Mouse (Mus musculus) gastrocnemius, postnatal 4 days (tissue): ENCODE data around the gene Gpc1. TPM values are rescaled to one million over a fixed set of nuclear protein-coding genes. Genes with fewer than 3 reads are reported as not detected.

ENCODE experiments used
- DNase-seq, 2 experiments: peaks; one replicate each; pipeline ENCODE4 v3.0.0; 2021 to 2022; ENCODE audit warnings: low spot score in 2 of 2, mixed read lengths in 2 of 2
- long read RNA-seq, 2 experiments: library from polyadenylated mRNA; stranded (forward); transcript quantifications; one replicate each; pipeline ENCODE4 v2.0.0; 2021
- total RNA-seq, 2 experiments: library from RNA; stranded (reverse); gene quantifications; 2 replicates each; pipeline ENCODE4 v1.2.3; 2021

Gene Gpc1
- 100 to 1,000 TPM; 238 to 250 TPM for total RNA-seq
- long read RNA-seq, experiment 1, full-length matches to known transcripts = 493 of 609 reads
- long read RNA-seq, experiment 1, partial matches to known transcripts = 97 of 609 reads
- long read RNA-seq, experiment 1, other reads (novel, unspliced or antisense) = 19 of 609 reads
- long read RNA-seq, experiment 2, full-length matches to known transcripts = 677 of 796 reads
- long read RNA-seq, experiment 2, partial matches to known transcripts = 99 of 796 reads
- long read RNA-seq, experiment 2, other reads (novel, unspliced or antisense) = 20 of 796 reads

GRCm38 (mm10) chr1:92831188-92832001, at the start of gene Gpc1:
Gene Gpc1 (plus strand): TSS chr1:92831645.
- peak; percentile 50 to 73 for DNase-seq

GRCm38 (mm10) chr1:92781862-92782261, 49.6 kb upstream of the Gpc1 start:
- DNase-seq = no peak

GRCm38 (mm10) chr1:92782587-92782986, 48.9 kb upstream of the Gpc1 start:
- no peak for DNase-seq

- peak; percentile 41 to 71 for DNase-seq
These were observed 44.2 kb upstream of the Gpc1 start for GRCm38 (mm10) chr1:92787221-92787620.

- no peak for DNase-seq
These were observed 43.4 kb upstream of the Gpc1 start for GRCm38 (mm10) chr1:92788049-92788448.

DNA sequence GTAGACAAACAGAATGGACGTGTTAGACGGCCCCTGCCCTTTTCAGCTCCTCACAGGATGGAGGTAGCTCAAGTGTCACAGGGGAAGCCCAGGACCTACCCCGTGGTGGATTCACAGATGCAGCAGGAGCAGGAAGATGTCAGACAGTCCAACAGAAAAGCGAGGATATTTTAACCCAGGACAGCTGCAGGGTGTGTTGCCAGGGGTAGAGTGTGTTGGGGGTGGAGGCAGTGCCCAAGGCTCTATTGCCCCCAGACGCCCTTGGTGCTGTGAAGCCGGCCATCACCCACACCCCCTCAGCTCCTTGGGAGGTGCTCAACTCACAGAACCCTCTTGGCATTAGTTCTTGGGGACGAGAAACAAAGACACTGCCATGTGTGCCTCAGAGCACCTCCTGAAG, 40.8 kb upstream of the Gpc1 start:
- no peak for DNase-seq

DNA sequence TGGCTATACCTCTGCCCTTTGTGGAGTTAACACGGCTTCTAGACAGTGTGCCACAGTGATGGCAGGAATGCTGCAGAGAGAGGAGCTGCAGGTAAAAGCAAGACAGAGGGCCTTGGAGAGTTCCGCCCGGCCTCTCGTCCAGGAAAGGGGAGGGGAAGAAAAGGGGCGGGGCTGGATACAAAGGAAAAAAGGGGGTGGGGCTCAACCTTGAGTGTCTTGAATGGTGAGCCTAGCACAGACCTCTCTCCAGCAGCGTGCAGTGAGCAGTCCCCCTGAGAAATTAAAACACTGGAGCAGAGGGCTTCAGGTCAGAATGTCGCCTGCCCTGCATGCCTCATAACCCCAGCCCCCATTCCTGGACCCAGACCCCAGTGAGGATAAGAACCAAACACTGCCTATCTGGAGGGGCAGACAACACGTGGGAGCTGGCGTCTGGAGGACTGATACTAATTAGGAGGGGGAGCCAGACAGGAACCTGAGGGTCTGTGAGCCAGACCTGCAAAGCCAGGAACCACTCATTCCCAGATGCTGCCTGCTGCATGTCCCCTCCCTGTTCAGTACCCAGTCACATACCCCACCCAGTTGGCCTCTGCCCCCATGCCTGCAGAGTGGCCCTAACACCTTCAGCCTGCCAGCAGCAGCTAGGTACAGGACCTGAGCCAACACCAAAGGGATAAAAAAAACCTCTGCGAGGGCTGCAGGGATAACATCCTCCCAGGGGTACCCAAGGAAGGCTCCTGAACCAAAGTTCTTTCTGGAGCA, 40.2 kb upstream of the Gpc1 start:
- no peak for DNase-seq

GRCm38 (mm10) chr1:92793781-92794180, 37.7 kb upstream of the Gpc1 start:
- DNase-seq = no peak

DNA sequence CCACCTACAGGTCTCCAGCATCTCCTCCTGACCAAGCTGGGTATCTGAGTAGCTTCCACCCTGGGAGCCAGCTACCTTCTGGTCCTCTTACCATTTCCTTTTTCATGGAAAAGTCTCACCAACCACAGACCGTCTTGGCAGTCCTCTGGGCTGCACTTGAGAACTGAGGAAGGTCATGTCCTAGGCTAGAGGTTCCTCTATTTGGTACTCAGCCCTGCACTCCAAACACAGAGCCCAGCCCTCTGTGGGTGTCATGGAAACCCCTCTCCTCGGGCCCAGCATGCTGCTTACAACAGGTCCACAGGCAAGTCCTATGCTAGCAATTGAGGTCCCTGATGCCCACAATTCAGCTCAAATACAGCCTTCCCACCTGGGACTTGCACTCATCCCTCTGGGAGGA, 33.0 kb upstream of the Gpc1 start:
- no peak for DNase-seq

DNA sequence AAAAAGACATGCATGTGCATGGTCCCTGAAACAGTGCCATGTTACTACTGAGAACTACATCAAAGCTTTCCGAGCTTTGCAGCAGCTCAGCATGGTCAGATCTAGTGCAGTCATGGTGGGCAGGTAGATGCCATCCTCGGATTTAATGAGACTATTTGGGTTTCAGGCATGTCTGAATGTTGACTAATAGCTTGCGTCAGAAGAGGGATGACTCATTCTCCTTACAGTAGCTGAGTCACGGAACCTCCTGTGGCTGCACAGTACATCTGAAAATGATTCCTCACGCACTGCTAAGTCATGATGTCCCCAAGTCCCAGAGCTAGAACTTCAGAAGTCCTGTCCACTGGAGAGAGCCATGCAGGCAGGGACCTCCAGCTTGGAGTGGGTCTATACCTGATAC, 31.8 kb upstream of the Gpc1 start:
- no peak for DNase-seq

GRCm38 (mm10) chr1:92802362-92802761, 29.1 kb upstream of the Gpc1 start:
- no peak for DNase-seq

- no peak for DNase-seq
These were observed 28.1 kb upstream of the Gpc1 start for GRCm38 (mm10) chr1:92803376-92803775.

DNA sequence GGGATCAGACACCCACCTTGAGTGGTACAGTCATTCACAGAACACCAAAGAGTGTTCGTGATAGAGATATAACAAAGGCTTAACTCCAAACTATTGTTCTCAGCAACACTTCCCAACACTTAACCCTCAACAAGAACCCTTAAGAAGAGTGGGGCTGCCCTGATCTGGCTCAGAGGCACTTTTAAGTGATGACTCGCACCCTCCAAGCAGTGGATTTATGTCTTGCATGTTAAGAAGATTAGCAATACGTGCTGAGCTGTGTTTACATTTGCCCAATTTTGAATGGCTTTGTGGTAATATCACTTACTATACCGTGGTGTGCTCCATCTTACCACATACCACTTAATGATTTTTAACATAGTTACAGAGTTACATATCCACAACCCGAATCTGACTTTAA, 26.3 kb upstream of the Gpc1 start:
- DNase-seq = no peak

DNA sequence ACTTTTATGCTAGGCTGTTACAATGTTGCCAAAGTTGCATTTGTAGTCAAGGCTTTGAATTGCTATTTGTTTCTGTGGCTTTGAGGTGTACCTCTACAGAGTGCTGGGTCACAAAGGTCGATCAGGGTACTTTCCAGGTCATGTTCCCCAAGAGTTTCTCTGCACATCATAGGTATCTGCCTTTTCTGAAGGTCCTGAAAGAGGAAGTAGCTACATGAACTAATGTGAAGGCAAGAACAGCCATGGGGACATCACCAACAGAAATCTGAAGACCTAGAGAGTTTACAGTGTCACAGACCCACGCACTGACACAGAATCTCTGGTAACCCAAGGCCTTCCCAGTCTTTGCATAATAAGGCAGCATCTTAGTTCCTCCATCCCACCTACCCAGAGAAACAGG, 25.6 kb upstream of the Gpc1 start:
- DNase-seq = no peak

DNA sequence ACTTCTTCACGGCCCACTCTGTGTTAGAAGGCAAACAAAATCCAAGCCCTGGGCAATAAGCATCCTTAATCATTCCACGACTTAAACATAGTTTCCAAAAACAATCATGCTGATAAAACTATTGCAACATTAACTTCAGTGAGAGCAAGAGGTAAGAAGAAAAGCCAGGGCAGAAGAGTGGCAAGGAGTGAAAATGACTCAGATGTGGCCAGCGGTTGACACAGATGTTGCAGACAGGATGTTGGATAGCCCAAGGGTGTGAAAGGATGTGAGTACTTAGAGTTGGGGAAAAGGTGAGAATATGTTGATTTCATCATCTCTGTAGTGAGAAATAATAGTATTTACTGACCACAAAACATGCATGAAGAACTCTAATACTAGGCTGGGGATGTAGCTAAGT, 24.7 kb upstream of the Gpc1 start:
- no peak for DNase-seq

GRCm38 (mm10) chr1:92809621-92810020, 21.8 kb upstream of the Gpc1 start:
- no peak for DNase-seq

DNA sequence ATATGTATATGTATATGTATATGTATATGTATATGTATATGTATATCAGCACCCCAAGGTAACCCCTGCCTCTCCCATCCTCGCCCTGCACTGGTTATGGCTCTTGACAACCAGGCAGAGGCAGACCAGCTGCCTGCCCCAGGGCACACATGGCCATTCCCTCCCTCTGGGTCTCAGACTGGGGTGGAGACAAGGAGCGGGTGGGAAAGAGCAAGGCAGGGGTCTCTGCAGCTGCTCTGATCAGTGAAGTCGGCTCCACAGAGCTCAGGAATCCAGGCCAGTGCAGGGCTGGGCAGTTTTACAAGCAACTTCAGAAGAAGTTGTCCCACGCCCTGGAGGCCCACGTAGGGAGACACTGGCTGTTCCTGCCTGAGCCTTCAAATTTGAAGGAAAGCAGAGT, 17.1 kb upstream of the Gpc1 start:
- no peak for DNase-seq

DNA sequence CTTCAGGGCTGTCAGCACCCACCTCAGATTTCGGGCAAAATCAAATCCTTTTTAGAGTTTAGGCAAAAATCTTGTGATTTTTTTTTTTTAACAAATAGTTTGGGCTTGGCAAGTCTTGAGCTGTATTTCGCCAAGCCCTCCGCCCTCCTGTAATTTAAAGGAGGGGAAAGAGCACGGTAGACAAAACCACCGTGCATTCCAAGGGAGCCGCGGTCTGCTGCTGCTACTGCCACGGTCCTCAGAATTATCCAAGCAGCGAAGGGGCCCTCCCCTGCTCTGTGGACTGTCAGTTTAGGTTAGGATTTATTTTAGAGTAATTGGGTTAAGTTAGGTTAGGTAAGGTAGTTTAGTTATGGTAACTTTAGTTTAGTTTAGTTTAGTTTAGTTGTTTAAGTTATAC, 16.3 kb upstream of the Gpc1 start:
- no peak for DNase-seq

DNA sequence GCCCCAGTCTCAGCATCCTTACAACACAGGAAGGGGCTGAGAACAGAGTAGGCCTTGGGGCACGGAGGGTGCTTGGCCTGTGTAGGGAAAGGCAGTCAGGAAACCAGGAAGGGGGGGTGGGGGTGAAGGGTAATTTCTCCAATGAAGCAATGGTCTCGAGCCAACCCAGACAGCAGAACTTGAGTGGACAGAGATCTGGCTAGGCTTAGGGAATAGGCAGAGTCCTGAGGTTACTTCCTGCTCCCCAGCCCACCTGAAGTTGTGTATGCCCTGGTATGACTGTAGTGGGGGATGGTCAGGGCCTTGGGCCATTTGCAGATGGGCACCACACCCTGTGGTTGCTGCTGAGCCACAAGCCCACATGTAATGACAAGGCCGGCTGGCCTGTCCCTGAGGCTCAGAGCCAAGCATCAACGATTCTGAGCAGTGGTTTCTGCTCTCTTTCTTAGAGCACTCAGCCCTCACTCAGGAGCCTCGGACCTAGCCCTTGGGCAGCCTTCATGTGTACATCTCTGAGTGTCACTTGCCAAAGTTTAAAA, 15.6 kb upstream of the Gpc1 start:
- no peak for DNase-seq

- DNase-seq = no peak
These were observed 738 bp upstream of the Gpc1 start for GRCm38 (mm10) chr1:92830626-92831187.
